Mouse (Mus musculus) layer of hippocampus, adult 18-20 months (tissue): ENCODE results near the gene Ywhah. TPM values are rescaled to one million over a fixed set of nuclear protein-coding genes. Genes with fewer than 3 reads are reported as not detected.
"Not testable (repeated sequence)": the region's sequence is repeated elsewhere in the genome, so short reads cannot be mapped to it uniquely, and the experiment has no call there.

Experiments used
- DNase-seq, 2 experiments: peaks; one replicate each; pipeline ENCODE4 v3.0.0; 2022; ENCODE audit warnings: low spot score in 2 of 2
- total RNA-seq, 2 experiments: library from RNA; stranded (reverse); gene quantifications; 2 replicates each; pipeline ENCODE4 v1.2.3; 2021

Gene Ywhah
- total RNA-seq, 2 experiments from 2014 or later, result 1,080 to 1,138 TPM

- DNase-seq, result no peak
Measured at GRCm38 (mm10) chr5:33009818-33010812, 8.5 kb upstream of the Ywhah start.

- DNase-seq, result no peak
Measured at GRCm38 (mm10) chr5:33011132-33012106, 7.2 kb upstream of the Ywhah start.

GRCm38 (mm10) chr5:33014096-33014495 is 4.5 kb upstream of the Ywhah start:
- no peak for DNase-seq

GRCm38 (mm10) chr5:33015579-33015978 is 3.0 kb upstream of the Ywhah start:
- DNase-seq, result no peak

- no peak for DNase-seq
Measured at GRCm38 (mm10) chr5:33018189-33018560, 441 bp upstream of the Ywhah start.

GRCm38 (mm10) chr5:33019426-33019821 is 808 bp downstream of the Ywhah start:
- no peak for DNase-seq

- DNase-seq, result peak in 1 of 2 experiments; percentile 64
Measured at GRCm38 (mm10) chr5:33021622-33022021, 3.0 kb downstream of the Ywhah start.

- no peak for DNase-seq
Measured at GRCm38 (mm10) chr5:33023337-33023736, 4.7 kb downstream of the Ywhah start.

GRCm38 (mm10) chr5:33024474-33024873 is 5.9 kb downstream of the Ywhah start:
- no peak for DNase-seq

- DNase-seq, result no peak
Measured at GRCm38 (mm10) chr5:33028656-33029055, 10.0 kb downstream of the Ywhah start.

- DNase-seq, result peak in 1 of 2 experiments; percentile 74
Measured at GRCm38 (mm10) chr5:33030425-33031175, 12.0 kb downstream of the Ywhah start.

- peak in 1 of 2 experiments; percentile 25 for DNase-seq
Measured at GRCm38 (mm10) chr5:33032036-33032773, 13.6 kb downstream of the Ywhah start.

- peak in 1 of 2 experiments; percentile 89 for DNase-seq
Measured at GRCm38 (mm10) chr5:33033121-33033520, 14.5 kb downstream of the Ywhah start.

- DNase-seq, result not testable (repeated sequence)
Measured at GRCm38 (mm10) chr5:33033633-33034032, 15.0 kb downstream of the Ywhah start.

- no peak for DNase-seq
Measured at GRCm38 (mm10) chr5:33034100-33034499, 15.5 kb downstream of the Ywhah start.

GRCm38 (mm10) chr5:33034916-33035315 is 16.3 kb downstream of the Ywhah start:
- no peak for DNase-seq

- no peak for DNase-seq
Measured at GRCm38 (mm10) chr5:33038656-33039509, 20.3 kb downstream of the Ywhah start.

- peak in 1 of 2 experiments; percentile 78 for DNase-seq
Measured at GRCm38 (mm10) chr5:33039510-33039911, 20.9 kb downstream of the Ywhah start.

- DNase-seq, result not testable (repeated sequence)
Measured at GRCm38 (mm10) chr5:33040735-33041134, 22.1 kb downstream of the Ywhah start.
